Mouse (Mus musculus) cortical plate, adult 2 months (tissue): Measurements from ENCODE around the gene Auts2.

Experiments
- CTCF ChIP-seq: fragments of 200-500 bp; IDR thresholded peaks from 2 replicates; pipeline ENCODE4 v1.5.1; 2011; ENCODE audit warnings: mild to moderate bottlenecking, control low read depth, low read length; ENCODE audit not compliant: insufficient read depth; ENCODE audit errors: extremely low read depth
- POLR2A ChIP-seq: fragments of 200-500 bp; IDR thresholded peaks from 2 replicates; pipeline ENCODE4 v1.6.1; 2011; ENCODE audit warnings: mild to moderate bottlenecking, low read length, control low read depth; ENCODE audit not compliant: insufficient read depth; ENCODE audit errors: extremely low read depth

DNA sequence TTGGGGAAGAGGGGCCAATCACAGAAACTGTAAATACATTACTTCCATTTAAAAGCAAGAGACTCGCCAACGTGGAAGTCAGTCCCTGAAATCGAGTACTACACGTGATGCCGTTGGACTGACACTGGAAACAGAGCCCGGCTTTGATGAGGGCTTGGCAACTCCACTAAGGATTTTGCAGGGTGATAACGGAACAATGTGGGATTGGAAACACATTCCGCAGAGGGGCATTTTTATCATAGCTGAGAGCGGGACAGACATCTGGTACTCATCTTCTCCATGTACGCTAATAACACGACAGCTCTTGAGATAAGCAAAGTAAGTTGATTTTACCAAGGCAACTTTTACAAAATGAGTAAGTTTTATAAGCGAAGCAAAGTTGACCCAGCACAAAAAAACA is 514.1 kb downstream of the Auts2 start:
- TF ChIP-seq CTCF = no peak
- no peak for TF ChIP-seq POLR2A
